Mouse (Mus musculus) cerebellum, postnatal 10 days (tissue): Measurements from ENCODE around the gene Slc35f3.
"Not testable (repeated sequence)": the region's sequence is repeated elsewhere in the genome, so short reads cannot be mapped to it uniquely, and the experiment has no call there.

Experiments used
- DNase-seq, 2 experiments: peaks; one replicate each; pipeline ENCODE4 v3.0.0; 2021; ENCODE audit warnings: mixed read lengths in 2 of 2

Slc35f3 gene

DNA sequence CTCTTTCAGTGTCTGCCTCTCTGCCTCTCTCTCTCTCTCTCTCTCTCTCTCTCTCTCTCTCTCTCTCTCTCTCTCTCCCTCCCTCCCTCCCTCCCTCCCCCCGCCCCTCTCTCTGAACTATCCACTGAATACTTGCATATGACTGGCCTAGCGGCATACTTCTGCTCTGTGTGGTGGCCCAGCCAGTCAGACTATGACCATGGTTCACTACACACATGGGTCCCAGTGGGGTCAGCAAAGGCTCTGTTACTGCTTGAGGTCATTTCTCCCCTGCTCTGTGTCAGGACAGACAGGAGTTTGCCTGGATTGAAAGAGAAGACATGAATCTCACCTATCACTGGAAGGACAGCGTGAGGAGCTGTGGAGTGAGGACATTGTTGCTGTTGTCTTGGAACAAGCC is 40.5 kb downstream of the Slc35f3 start:
- DNase-seq, result no peak

DNA sequence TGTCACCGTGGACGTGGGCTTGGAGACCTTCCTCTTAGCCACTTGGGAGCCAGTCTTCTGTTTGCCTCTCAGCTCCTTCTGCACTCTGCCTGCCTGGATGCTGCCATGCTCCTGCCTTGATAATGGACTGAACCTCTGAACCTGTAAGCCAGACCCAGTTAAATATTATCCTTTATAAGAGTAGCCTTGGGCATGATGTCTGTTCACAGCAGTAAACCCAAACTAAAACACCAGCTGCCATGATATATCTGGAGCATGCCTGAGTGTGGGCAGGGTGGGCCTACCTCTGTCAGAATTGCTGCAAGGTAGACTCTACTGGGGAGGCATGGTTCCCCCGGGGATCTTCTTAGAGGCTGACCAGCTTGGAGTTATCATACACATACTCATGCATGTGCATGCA is 41.0 kb downstream of the Slc35f3 start:
- no peak for DNase-seq

DNA sequence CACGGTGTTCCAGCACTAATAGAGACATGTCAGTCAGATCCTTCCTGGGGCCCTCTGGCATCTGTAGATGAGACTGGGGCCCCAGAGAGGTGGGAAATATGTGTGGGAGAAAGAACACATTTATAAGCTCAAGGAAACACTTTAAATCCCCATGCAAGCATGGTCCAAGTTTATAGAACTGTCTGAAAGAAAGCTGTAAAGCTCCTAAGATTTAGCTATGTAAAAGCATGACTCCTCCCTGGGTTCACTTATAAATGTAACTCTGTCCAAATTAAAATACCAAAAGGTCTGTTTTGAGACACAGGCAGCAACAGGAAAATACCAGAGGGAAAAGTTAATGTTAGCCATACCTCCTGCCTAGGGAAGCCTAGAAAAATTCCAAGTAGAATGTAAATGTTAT is 42.8 kb downstream of the Slc35f3 start:
- no peak for DNase-seq

DNA sequence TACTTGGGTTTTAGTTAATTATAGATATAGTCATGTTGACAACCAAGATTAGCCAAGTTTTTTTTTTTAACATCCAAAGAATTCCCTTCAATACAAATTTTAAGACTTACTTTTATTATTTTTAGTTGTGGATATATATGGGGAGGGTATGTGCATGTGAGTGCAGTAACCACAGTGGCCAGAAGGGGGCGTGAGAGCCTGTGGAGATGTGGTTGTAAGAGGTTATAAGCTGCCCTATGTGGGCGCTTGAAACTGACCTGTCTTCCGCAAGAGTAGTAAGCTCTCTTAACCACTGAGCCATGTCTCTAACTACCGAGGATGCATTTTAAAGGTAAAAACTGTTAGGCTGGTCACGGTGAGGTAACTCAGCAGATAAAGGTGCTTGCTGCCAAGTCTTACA is 45.1 kb downstream of the Slc35f3 start:
- no peak for DNase-seq

DNA sequence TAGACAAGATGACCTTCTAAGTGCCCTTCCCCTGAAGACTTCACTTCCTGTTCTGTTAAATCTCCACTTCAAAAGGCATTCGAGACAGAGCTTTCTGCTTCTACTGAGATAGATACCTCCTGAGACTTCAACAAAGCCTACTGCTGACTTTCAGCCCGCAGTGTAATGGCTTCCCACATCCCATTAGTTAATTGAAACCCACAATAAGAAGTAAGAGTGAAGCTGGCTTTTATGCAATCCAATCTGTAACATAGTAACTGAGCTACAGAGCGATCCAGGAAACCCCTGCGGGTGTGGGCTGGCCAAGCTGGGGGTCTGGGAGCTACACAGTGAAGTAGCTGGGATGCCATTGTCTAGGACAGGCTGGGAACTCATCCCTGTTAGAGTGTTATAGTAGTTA is 46.7 kb downstream of the Slc35f3 start:
- no peak for DNase-seq

DNA sequence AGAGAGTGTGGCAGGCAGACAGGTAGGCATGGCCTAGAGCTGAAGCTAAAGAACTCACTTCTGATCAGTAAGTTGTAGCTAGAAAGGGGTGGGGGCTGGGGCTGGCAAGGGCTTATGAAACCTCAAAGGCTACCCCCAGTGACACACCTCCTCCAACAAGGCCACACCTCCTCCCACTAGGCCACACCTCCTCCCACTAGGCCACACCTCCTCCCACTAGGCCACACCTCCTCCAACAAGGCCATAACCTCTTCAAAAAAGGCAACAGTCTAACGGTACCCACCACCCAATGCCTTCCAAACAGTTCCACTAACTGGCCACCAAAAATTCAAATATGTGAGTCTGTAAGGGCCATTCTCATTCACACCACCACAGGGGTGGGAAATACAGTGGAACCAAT is 54.9 kb downstream of the Slc35f3 start:
- DNase-seq, result no peak

DNA sequence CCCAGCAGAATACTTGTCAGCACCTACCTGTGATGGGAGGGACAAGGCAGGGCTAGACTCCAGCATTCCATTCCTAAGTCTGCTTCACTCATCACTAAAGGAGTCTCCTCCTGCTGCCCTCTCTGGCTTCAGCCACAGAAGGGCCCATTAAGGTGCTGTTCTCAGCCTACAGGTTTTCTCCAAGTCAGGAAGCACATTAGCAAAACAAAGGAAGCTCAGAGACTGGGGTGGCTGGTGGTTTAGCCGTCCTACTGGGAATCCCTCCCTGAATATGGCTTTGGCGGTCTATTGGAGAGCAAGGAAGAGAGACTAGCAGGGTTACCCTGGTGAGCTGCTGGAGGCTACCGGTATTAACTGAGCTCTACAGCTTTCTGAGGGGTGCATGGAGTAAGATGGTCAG is 59.6 kb downstream of the Slc35f3 start:
- DNase-seq, result no peak

DNA sequence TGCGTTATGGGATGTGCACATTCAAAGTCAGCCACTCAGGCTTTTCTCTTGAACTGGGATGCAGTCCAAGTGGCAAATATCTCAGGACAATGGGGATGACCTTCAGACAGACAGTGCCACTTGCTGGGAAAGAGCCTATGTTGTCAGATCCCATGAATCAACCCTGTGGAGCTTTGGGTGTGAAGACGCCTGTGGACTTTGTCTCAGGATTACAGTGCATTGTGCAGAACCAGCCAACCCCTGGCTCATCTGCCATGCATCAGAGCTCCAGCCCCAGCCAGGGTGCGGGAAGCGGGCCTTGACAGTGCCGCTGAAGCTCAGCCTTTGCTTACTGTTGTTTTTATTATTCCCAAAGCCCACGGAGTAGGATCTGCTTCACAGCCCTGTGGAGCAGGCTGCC is 60.9 kb downstream of the Slc35f3 start:
- DNase-seq, result no peak

DNA sequence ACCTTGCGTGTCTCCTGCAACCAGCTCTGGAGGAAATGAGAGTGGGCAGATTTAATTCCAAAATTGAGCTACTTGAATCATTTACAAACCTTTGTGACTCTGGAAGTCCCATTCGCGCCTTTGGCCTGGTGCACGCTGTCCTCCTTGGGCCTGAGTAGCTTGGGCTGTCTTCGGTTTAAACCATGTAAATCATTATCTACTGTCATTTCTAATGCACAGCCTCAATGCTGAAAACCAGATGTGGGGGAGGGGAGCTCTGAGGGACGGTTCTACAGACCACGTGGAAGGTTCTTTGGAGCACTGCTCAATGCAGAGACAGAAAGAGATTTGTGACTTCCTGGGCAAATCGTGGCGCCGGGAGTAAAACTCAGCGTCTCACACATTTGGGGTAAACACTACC is 61.7 kb downstream of the Slc35f3 start:
- no peak for DNase-seq

DNA sequence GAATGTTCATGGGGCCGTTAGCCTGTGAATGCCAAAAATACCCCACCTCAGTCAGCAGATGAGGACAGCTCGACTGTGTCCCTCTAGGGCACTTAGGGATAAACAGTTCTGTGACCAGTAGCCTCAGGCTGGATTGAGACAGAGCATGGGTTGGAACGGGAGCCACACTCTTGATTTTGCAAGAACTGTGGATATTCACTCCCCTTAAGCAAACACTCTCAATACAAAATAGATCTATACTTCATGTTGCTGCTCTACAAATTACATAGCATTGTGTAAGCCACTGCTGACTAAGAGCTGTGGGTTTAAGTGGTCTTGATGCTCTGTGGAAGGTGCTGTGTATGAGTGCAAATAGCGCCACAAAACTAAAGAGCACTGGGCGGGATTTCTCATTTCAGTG is 62.3 kb downstream of the Slc35f3 start:
- DNase-seq, result no peak

DNA sequence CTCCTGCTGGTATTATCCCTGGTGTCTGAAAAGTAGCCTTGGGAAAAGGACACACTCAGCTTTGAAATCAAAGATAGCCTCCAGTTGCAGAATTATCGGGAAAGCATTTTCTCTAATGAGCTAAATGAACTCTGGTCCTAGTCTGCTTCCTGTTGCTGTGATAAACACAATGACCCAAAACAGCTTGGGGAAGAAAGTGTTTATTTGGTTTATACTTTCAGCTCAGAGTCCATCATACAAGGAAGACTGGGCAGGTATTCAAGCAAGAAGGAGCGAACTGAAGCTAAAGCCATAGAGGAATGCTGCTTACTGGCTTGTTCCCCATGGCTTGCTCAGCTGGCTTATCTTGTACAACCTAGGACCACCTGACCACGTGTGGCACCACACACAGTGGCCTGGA is 67.9 kb downstream of the Slc35f3 start:
- no peak for DNase-seq

DNA sequence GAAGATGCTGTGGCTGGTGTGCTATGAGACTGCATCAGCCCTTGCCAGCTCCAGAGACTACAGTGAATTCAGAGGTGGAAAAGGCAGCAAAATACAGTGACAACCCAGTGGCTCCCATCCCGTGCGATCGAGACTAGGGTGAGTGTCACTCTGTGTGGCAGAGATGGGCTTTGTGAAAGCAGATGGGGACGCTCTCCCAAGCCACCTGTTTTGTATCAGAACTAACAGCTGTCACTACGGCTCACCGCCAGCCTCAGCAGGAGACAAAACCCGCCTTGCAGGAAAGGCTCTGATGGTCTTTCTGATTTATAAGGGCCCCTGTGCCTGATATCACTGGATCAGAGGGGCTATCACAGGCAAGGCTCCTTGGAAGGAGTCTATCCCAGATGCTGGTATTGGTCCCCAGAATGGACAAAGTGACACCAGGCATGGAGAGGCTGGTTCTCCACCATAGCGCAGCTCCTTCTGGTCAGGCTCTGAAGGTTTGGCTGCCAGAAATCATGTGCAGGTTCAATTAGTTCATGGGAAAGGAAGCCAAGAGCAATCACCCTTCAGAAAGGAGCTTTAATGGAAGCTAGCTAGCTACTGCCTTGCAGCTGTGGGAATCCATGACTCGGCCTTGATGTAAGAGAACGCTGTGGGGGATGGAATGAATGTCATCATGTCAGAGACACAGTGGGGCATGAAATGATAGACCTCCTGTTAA is 70.1 kb downstream of the Slc35f3 start:
- peak; percentile 95 for DNase-seq

DNA sequence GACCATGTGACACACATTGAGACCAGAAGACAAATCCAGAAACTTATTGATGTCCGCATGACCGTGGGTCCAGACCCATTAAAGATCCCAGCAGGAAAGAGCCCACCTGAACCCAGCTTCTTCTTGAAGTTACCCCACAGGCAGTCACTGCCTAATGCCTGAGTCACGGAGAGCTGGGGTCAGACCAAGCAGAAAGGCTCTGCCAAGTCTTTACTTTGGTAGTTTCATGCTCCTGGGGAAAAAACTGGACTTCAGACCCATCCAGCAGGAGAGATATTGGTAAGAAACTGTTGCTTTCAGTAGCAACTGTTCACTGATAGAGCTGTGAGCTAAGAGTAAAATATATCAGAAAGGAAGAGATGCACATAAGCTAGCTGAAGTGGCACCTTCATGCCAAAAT is 73.5 kb downstream of the Slc35f3 start:
- DNase-seq, result no peak

DNA sequence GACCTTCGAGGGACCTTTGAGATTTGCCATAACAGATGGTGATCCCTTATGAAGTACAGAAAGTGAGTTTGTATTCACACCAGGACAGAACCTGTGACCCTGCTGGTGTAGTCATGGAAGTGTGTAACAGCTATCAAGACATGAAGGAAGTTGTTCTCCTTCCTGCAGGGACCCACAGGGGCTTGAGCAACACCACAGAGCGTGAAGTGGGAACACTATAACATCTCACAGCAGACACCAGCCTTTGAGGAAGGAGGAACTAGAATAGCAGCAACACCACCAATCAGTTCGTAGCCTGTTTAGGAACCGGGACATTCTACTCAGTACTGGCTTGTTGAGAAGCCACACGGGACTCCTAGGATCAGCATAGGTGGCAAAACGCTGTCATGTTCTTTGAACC is 81.2 kb downstream of the Slc35f3 start:
- DNase-seq, result no peak

DNA sequence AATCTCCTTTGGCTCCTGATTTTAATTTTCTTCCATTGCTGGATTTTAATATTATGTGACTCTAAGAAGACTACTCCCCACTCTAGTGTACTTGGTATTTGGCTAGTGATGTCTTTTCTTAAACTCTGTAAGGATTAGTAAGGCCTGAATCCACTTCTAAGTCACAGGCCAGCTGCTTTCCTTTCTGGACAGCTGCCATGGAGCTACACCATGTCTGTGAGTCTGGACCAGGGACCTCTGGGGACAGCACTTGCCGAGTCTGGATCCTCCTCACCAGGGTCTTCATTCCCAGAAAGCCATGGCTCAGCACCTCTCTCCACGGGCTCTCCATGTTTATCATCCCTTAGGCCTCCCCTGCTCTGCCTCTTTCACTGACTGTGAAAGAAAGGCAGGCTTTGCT is 81.8 kb downstream of the Slc35f3 start:
- peak; percentile 38 to 57 for DNase-seq

DNA sequence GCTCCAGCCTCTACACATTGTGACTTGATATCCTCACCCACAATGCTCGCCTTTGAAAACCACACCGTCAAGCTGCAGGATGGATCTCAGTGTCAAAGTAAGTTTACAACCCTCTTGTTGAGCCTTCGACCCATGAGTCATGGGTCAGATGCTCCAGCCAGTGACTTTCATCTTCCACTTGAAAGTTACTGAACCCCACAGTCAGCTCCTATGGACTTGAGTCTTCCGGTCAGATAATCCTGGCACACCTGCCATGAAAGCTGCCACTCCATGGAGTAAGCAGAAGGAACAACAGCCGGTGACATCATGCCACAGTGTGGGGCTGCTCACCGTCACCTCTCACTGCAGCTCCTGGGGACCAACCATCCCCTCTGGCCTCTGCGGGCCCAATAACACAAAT is 82.9 kb downstream of the Slc35f3 start:
- no peak for DNase-seq

DNA sequence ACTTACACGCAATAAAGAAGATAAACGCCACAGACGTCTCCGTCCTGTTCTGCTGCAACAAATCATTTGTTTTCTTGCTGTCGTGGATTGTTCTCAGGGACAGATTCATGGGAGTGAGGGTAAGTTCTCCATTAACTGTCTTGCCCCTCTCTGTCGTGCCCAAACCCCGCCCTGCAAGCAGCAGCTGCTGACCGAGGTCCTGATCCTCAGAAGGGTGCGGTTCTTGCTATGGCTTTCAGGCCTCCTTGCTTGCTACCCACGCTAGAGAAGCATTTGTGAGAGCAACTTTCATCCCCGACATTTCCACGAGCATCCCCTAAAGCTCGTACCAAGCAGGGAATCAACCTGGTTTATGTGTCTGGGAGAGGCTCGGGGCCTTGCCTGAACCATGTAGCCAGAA is 83.9 kb downstream of the Slc35f3 start:
- DNase-seq, result no peak

DNA sequence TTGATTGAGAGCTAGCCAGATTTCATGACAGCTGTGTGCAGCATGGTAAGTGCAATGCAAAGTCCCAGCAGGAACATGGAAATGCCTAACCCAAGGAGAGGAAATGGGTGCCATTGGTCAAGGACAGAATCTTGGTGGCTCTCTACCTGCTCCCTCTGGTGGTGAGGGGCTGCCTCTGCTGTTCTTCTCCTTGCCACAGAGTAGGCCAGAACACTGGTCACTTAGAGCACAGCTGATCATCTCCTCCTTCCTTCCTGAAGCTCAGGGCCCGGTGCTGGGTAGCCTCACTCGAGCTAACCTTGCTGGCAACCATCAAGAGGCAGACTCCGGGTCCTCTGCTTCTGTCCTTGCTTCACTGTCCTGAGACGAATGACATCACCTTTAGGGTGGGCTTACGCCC is 84.4 kb downstream of the Slc35f3 start:
- peak; percentile 82 to 86 for DNase-seq

DNA sequence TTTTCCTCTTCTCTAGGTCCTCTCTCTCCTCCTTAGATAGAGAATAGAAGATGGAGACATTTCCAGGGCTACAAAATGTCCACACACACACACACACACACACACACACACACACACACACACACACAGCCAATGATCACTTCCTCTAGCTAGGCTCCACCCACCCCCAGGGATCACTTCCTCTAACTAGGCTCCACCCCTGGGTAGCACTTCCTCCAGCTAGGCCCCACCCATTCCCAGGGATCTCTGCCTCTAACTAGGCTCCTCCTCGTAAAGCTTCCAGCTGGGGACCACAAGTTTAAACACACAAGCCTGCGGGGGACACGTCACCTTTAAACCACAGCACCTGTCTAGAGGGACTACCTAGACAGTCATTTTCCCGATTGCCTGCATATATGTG is 89.2 kb downstream of the Slc35f3 start:
- no peak for DNase-seq

DNA sequence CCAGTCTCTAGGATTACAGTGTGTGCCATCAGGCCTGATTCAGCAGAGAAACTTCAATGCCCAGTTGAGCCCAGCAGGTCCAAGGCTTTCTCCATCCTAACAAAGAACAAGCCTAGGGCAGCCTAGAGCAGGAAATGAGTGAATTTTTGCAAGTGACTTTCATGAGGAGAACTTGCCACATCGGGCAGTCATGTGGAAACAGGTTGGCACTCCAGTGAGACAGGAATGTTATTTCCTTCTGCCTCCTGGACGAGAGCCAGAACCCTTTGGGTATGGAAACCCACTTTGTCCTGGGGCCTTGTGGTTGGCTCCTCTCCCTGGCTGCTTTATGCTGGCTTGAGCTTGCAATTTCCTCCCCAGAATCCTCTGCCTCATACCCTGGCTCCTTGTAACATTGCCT is 93.2 kb downstream of the Slc35f3 start:
- peak; percentile 81 to 87 for DNase-seq

DNA sequence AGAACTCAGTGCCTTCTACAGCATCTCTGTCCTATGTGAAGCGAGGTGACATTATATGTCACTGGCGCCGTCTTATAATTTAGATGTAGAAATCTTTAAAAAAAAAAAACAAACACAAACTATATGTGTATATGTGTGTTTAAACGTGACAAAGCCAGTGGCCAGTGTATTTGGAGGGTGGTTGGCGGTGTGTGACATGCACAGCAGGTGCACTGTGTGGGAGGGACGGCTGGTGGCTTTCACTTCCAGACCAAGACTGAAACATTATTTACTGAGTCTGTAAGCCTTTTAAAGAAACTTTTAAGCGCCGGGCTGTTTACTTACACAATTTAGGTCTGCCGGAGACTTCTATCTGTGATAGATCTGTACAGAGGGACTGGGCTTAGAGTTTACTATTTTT is 97.0 kb downstream of the Slc35f3 start:
- no peak for DNase-seq

DNA sequence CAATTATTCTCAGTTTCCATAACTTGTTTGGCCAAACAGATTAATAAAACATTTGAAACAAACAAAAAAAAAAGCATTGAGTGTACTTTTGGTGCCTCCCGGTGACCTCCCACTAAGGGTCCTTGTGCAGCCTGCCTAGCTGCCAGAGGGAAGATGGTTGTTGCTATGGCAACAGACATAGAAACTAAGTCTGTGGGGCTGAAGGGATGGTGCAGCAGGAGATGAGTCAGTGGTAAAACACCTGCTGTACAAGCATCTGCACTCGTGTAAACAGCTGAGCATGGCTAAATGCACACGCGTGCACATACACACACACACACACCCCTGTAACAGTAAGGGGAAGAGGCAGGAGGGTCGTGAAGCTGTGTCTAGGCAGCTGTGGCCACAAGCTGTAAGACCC is 97.6 kb downstream of the Slc35f3 start:
- no peak for DNase-seq

DNA sequence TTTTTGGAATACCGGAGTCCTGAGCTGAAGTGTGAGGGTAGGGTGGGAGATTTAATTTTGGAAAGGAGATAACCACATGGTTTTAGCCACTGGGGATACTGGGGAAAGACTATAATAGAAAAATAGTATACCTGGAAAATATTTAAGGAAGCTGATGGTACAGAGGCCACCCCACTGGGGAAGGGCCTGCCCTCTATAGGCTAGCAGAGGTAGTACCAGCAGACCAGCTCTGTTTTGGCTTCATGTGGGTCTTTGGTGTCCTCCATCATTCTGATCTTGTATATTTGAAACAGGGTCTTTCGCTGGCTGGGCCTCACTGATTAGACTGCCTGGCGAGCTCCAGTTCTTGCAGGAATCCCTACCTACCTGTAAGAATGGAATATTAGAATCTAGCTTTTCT is 100.0 kb downstream of the Slc35f3 start:
- DNase-seq, result peak in 1 of 2 experiments; percentile 35

DNA sequence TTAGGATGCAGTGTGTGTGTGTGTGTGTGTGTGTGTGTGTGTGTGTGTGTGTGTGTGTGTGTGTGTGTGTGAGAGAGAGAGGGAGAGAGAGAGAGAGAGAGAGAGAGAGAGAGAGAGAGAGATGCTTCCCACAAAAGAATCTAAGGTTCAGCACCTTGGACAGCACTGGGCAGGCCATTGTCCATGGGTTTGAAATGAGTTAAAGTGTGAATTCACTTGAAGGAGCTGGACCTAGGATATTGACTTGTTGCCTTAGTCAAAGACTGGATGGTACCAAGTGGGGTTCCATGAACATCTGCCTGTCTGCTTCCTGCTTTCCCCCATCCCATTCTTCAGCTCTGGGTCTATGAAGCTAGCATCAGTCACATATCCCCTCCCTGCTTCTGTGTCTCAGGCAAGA is 106.2 kb downstream of the Slc35f3 start:
- DNase-seq, result not testable (repeated sequence)

DNA sequence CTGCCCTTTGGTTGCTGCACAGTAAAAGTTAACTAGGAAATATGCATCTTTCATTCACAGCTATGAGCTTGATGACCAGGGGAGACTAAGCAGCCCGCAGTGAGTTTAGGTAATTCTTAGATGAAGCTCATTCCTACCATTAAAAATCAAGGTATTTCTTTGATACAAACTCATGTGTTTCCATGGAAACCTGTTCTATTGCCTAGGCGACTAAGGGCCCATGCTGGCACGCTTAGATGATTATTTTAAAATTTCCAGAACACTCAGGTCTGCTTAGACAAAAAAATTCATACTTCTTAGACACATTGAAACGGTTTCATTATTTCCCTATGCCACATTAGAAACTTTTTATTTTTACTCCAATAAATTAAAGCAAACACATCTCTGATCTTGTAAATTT is 106.7 kb downstream of the Slc35f3 start:
- no peak for DNase-seq

DNA sequence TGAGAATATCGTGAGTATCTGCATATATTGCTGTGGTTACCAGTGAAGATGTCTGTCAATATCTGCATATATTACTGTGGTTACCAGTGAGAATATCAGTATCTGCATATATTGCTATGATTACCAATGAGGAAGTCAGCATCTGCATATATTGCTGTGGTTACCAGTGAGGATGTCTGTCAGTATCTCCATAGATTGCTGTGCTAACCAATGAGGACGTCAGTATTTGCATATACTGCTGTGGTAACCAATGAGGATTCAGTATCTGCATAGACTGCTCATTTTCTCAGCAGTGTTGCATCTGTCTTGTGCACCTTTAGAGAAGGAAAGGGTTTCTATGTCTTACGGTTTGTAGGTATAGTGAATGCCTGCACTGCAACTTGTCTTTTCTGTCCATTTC is 122.5 kb downstream of the Slc35f3 start:
- DNase-seq, result no peak
